Mouse (Mus musculus) CD4-positive naive resting alpha-beta T cell, adult 76 days (primary cell): Measurements from ENCODE around the gene Iqcf4. TPM values are rescaled to one million over a fixed set of nuclear protein-coding genes. Genes with fewer than 3 reads are reported as not detected.

Experiments
- total RNA-seq: library from RNA; stranded (reverse); gene quantifications from one replicate; pipeline ENCODE4 v1.2.4, GENCODE M21; 2023

Iqcf4 gene
- not detected for total RNA-seq

GRCm38 (mm10) chr9:106570896-106571295, at the start of gene Iqcf4:
Gene Iqcf4, minus strand, starts transcription at chr9:106570996.

GRCm38 (mm10) chr9:106561531-106561930, 9.3 kb downstream of the Iqcf4 start, which contains the start of gene Iqcf3:
Gene Iqcf3, minus strand, starts transcription at chr9:106561631.

Other genes with a start within 250 kb of the Iqcf4 start
- 29.3 TPM for gene Dusp7, start 202.4 kb downstream of the Iqcf4 start, total RNA-seq
- gene Rpl29, start 141.5 kb downstream of the Iqcf4 start, total RNA-seq: 1,242 TPM
- gene Acy1, start 132.7 kb downstream of the Iqcf4 start, total RNA-seq: 13.1 TPM
- 4.9 TPM for gene Abhd14b, start 123.5 kb downstream of the Iqcf4 start, total RNA-seq
- 6.9 TPM for gene Abhd14a, start 123.3 kb downstream of the Iqcf4 start, total RNA-seq
- 15.2 TPM for gene Pcbp4, start 117.7 kb downstream of the Iqcf4 start, total RNA-seq
- 0.38 TPM for gene Gpr62, start 105.1 kb downstream of the Iqcf4 start, total RNA-seq
- gene Rrp9, start 95.0 kb downstream of the Iqcf4 start, total RNA-seq: 71.1 TPM
- gene Parp3, start 94.0 kb downstream of the Iqcf4 start, total RNA-seq: 59.3 TPM
- not detected for gene Iqcf1, start 71.0 kb downstream of the Iqcf4 start, total RNA-seq
- gene Iqcf5, start 56.4 kb downstream of the Iqcf4 start, total RNA-seq: not detected
- not detected for gene Iqcf3, start 9.4 kb downstream of the Iqcf4 start, total RNA-seq
- gene Iqcf6, start 55.6 kb upstream of the Iqcf4 start, total RNA-seq: not detected
- not detected for gene Grm2, start 85.1 kb upstream of the Iqcf4 start, total RNA-seq
- gene Tex264, start 114.9 kb upstream of the Iqcf4 start, total RNA-seq: 53.7 TPM
- 35.5 TPM for gene Rad54l2, start 218.2 kb upstream of the Iqcf4 start, total RNA-seq